Mouse (Mus musculus): Measurements from ENCODE around the gene Col6a3.

DNA sequence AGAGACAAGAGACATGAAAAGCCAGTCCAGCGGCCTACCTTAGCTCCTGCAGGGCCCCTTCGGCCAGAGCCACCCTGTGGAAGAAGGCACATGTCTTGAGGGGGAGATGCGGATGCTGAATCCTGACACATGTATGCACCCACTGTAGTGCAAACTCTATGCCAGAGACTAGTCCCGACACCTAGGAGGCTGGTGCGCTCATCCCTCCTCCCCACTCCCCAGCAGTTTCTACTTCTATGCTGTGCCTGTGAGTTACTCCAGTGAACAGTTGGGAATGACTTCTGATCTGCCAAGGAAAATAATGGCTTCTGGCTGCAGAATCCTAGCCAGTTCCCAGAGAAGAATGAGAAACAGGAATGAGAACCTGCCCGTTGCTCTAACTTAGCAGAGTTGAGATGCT lies 54.3 kb downstream of the Col6a3 start:
- TF ChIP-seq CTCF (IDR thresholded peaks at IDR 0.05; ENCODE audit: borderline replicate concordance, insufficient read depth, low read depth, low read length) (no peak), POLR2A (IDR thresholded peaks at IDR 0.05; ENCODE audit: borderline replicate concordance, insufficient read depth, low read length) (no peak)
